Mouse (Mus musculus): ENCODE data around the gene Zfhx3. TPM values are rescaled to one million over a fixed set of nuclear protein-coding genes. Genes with fewer than 3 reads are reported as not detected.

Zfhx3 gene
- total and polyA plus RNA-seq, 3 experiments: 0.11 to 0.30 TPM; not detected in 1

- peaks cover 91% of the 10 kb centered on the region for H3K9me3 ChIP-seq (replicated peaks)
- ATAC-seq (ENCODE audit: extremely low read depth, insufficient number of reproducible peaks, low FRiP score, poor library complexity, severe bottlenecking): no peak
- TF ChIP-seq POLR2AphosphoS5 (IDR thresholded peaks at IDR 0.05; ENCODE audit: insufficient replicate concordance, low read depth, low read length) (no peak), GATA2 (IDR thresholded peaks at IDR 0.05; ENCODE audit: borderline replicate concordance, low read depth, low read length) (no peak), TAL1 (conservative IDR thresholded peaks at IDR 0.05; ENCODE audit: low read depth, low read length) (no peak), CTCF (IDR thresholded peaks at IDR 0.05; ENCODE audit: low read depth, low read length) (no peak), GATA1 (IDR thresholded peaks at IDR 0.05; ENCODE audit: borderline replicate concordance, low read length) (no peak)
- no peak for DNase-seq (ENCODE audit: low spot score)
- H3K4me1 ChIP-seq (ENCODE audit: insufficient read depth, low read depth, low read length): no peaks in the 10 kb centered on the region
- H3K4me3 ChIP-seq (ENCODE audit: low read depth, low read length): no peak overlapping the region
- H3K36me3 ChIP-seq (replicated peaks): no peaks in the 10 kb centered on the region
- H3K27me3 ChIP-seq (ENCODE audit: insufficient read depth, low read length): no peaks in the 10 kb centered on the region
These were observed 892.7 kb downstream of the Zfhx3 start for GRCm38 (mm10) chr8:108835143-108835542.

- Histone ChIP-seq H3K9me3 (replicated peaks) (peaks cover 84% of the 10 kb centered on the region), H3K4me1 (ENCODE audit: insufficient read depth, low read depth, low read length) (no peaks in the 10 kb centered on the region), H3K36me3 (replicated peaks) (no peaks in the 10 kb centered on the region), H3K4me3 (ENCODE audit: low read depth, low read length) (no peak overlapping the region), H3K27me3 (ENCODE audit: insufficient read depth, low read length) (no peaks in the 10 kb centered on the region)
- ATAC-seq (ENCODE audit: extremely low read depth, insufficient number of reproducible peaks, low FRiP score, poor library complexity, severe bottlenecking): no peak
- no peak for DNase-seq (ENCODE audit: low spot score)
- TF ChIP-seq CTCF (IDR thresholded peaks at IDR 0.05; ENCODE audit: low read depth, low read length) (no peak), GATA1 (IDR thresholded peaks at IDR 0.05; ENCODE audit: borderline replicate concordance, low read length) (no peak), GATA2 (IDR thresholded peaks at IDR 0.05; ENCODE audit: borderline replicate concordance, low read depth, low read length) (no peak), POLR2AphosphoS5 (IDR thresholded peaks at IDR 0.05; ENCODE audit: insufficient replicate concordance, low read depth, low read length) (no peak), TAL1 (conservative IDR thresholded peaks at IDR 0.05; ENCODE audit: low read depth, low read length) (no peak)
These were observed 895.3 kb downstream of the Zfhx3 start for GRCm38 (mm10) chr8:108837788-108838187.

- H3K27me3 ChIP-seq (ENCODE audit: insufficient read depth, low read length): no peaks in the 10 kb centered on the region
- H3K4me3 ChIP-seq (ENCODE audit: low read depth, low read length): no peak overlapping the region
- ATAC-seq (ENCODE audit: extremely low read depth, insufficient number of reproducible peaks, low FRiP score, poor library complexity, severe bottlenecking): no peak
- DNase-seq (ENCODE audit: low spot score): no peak
- TF ChIP-seq POLR2AphosphoS5 (IDR thresholded peaks at IDR 0.05; ENCODE audit: insufficient replicate concordance, low read depth, low read length) (no peak), GATA2 (IDR thresholded peaks at IDR 0.05; ENCODE audit: borderline replicate concordance, low read depth, low read length) (no peak), TAL1 (conservative IDR thresholded peaks at IDR 0.05; ENCODE audit: low read depth, low read length) (no peak), CTCF (IDR thresholded peaks at IDR 0.05; ENCODE audit: low read depth, low read length) (no peak), GATA1 (IDR thresholded peaks at IDR 0.05; ENCODE audit: borderline replicate concordance, low read length) (no peak)
- peaks cover 83% of the 10 kb centered on the region for H3K9me3 ChIP-seq (replicated peaks)
- no peaks in the 10 kb centered on the region for H3K4me1 ChIP-seq (ENCODE audit: insufficient read depth, low read depth, low read length)
- H3K36me3 ChIP-seq (replicated peaks): no peaks in the 10 kb centered on the region
These were observed 896.3 kb downstream of the Zfhx3 start for GRCm38 (mm10) chr8:108838761-108839160.

- Histone ChIP-seq H3K36me3 (replicated peaks) (no peaks in the 10 kb centered on the region), H3K4me1 (ENCODE audit: insufficient read depth, low read depth, low read length) (no peaks in the 10 kb centered on the region), H3K9me3 (replicated peaks) (peaks cover 76% of the 10 kb centered on the region), H3K27me3 (ENCODE audit: insufficient read depth, low read length) (no peaks in the 10 kb centered on the region), H3K4me3 (ENCODE audit: low read depth, low read length) (no peak overlapping the region)
- DNase-seq (ENCODE audit: low spot score) (no peak), ATAC-seq (ENCODE audit: extremely low read depth, insufficient number of reproducible peaks, low FRiP score, poor library complexity, severe bottlenecking) (no peak)
- TF ChIP-seq POLR2AphosphoS5 (IDR thresholded peaks at IDR 0.05; ENCODE audit: insufficient replicate concordance, low read depth, low read length) (no peak), GATA1 (IDR thresholded peaks at IDR 0.05; ENCODE audit: borderline replicate concordance, low read length) (no peak)
These were observed 899.9 kb downstream of the Zfhx3 start for GRCm38 (mm10) chr8:108842307-108842706.

- DNase-seq (ENCODE audit: low spot score) (no peak), ATAC-seq (ENCODE audit: extremely low read depth, insufficient number of reproducible peaks, low FRiP score, poor library complexity, severe bottlenecking) (no peak)
- Histone ChIP-seq H3K9me3 (replicated peaks) (peaks cover 78% of the 10 kb centered on the region), H3K4me3 (ENCODE audit: low read depth, low read length) (no peak overlapping the region), H3K27me3 (ENCODE audit: insufficient read depth, low read length) (no peaks in the 10 kb centered on the region), H3K4me1 (ENCODE audit: insufficient read depth, low read depth, low read length) (no peaks in the 10 kb centered on the region), H3K36me3 (replicated peaks) (no peaks in the 10 kb centered on the region)
- TF ChIP-seq GATA2 (IDR thresholded peaks at IDR 0.05; ENCODE audit: borderline replicate concordance, low read depth, low read length): no peak
- TF ChIP-seq TAL1 (conservative IDR thresholded peaks at IDR 0.05; ENCODE audit: low read depth, low read length): no peak
- TF ChIP-seq CTCF (IDR thresholded peaks at IDR 0.05; ENCODE audit: low read depth, low read length): no peak
- TF ChIP-seq POLR2AphosphoS5 (IDR thresholded peaks at IDR 0.05; ENCODE audit: insufficient replicate concordance, low read depth, low read length): no peak
- TF ChIP-seq GATA1 (IDR thresholded peaks at IDR 0.05; ENCODE audit: borderline replicate concordance, low read length): no peak
These were observed 903.7 kb downstream of the Zfhx3 start for GRCm38 (mm10) chr8:108846174-108846573.

GRCm38 (mm10) chr8:108846827-108847226 lies 904.4 kb downstream of the Zfhx3 start:
- H3K4me3 ChIP-seq (ENCODE audit: low read depth, low read length): no peak overlapping the region
- no peak for TF ChIP-seq POLR2AphosphoS5 (IDR thresholded peaks at IDR 0.05; ENCODE audit: insufficient replicate concordance, low read depth, low read length)
- TF ChIP-seq TAL1 (conservative IDR thresholded peaks at IDR 0.05; ENCODE audit: low read depth, low read length): no peak
- no peaks in the 10 kb centered on the region for H3K27me3 ChIP-seq (ENCODE audit: insufficient read depth, low read length)
- ATAC-seq (ENCODE audit: extremely low read depth, insufficient number of reproducible peaks, low FRiP score, poor library complexity, severe bottlenecking) (no peak), DNase-seq (ENCODE audit: low spot score) (no peak)
- H3K36me3 ChIP-seq (replicated peaks): no peaks in the 10 kb centered on the region
- H3K9me3 ChIP-seq (replicated peaks): peaks cover 79% of the 10 kb centered on the region
- H3K4me1 ChIP-seq (ENCODE audit: insufficient read depth, low read depth, low read length): no peaks in the 10 kb centered on the region

GRCm38 (mm10) chr8:108847356-108847755 lies 904.9 kb downstream of the Zfhx3 start:
- Histone ChIP-seq H3K27me3 (ENCODE audit: insufficient read depth, low read length) (no peaks in the 10 kb centered on the region), H3K36me3 (replicated peaks) (no peaks in the 10 kb centered on the region), H3K4me1 (ENCODE audit: insufficient read depth, low read depth, low read length) (no peaks in the 10 kb centered on the region), H3K9me3 (replicated peaks) (peaks cover 80% of the 10 kb centered on the region), H3K4me3 (ENCODE audit: low read depth, low read length) (no peak overlapping the region)
- TF ChIP-seq GATA2 (IDR thresholded peaks at IDR 0.05; ENCODE audit: borderline replicate concordance, low read depth, low read length) (no peak), CTCF (IDR thresholded peaks at IDR 0.05; ENCODE audit: low read depth, low read length) (no peak), GATA1 (IDR thresholded peaks at IDR 0.05; ENCODE audit: borderline replicate concordance, low read length) (no peak), POLR2AphosphoS5 (IDR thresholded peaks at IDR 0.05; ENCODE audit: insufficient replicate concordance, low read depth, low read length) (no peak), TAL1 (conservative IDR thresholded peaks at IDR 0.05; ENCODE audit: low read depth, low read length) (no peak)
- no peak for ATAC-seq (ENCODE audit: extremely low read depth, insufficient number of reproducible peaks, low FRiP score, poor library complexity, severe bottlenecking)
- DNase-seq (ENCODE audit: low spot score): no peak
